Comparison of ENCODE assay signal across 9 mouse cellular contexts in the genomic region with DNA sequence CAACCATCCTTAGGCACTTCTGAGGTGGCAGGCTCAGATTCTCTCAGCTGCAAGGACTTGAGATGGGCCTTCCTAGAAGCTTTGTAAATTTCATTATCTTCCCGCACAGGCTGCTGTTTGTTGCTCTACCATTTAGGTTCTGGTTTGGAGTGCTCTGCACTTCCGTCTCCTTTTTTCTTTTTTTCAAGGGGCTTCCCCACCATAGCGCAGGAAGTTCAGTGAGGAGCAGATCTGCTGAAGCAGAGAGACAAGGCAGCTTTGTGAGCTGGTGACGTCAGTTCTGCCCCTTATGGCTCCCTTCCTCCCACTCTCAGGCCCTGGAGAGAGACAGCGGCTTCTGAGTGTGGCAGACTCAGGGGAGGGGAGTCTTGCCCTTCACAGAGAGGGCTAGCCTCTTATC. TPM values are rescaled to one million over a fixed set of nuclear protein-coding genes. Genes with fewer than 3 reads are reported as not detected.
DNase-seq lines count a peak whose midpoint lies in the region; ATAC-seq and TF ChIP-seq lines count a peak whose summit lies in the region.
"Had no signal": no experiment of that assay in that cellular context is flagged by ENCODE, and none has a peak within 500 bp of the region (broad histone marks: within the 10 kb centered on the region; RNA-seq: fewer than 3 reads in every experiment).

No protein-coding gene starts in this region.

- peaks cover 46% of the 10 kb centered on the region for H3K27me3 ChIP-seq in lung, embryonic 15.5 days
- H3K27me3 ChIP-seq in lung, postnatal 0 days (replicated peaks; ENCODE audit: insufficient read depth, low read length): peaks cover 26% of the 10 kb centered on the region
- no peaks in the 10 kb centered on the region for H3K27me3 ChIP-seq in thymus, adult 2 months (ENCODE audit: control insufficient read depth, insufficient read depth, low read length)

- no peak for TF ChIP-seq EP300 in lung, postnatal 0 days (IDR thresholded peaks at IDR 0.05)

- H3K4me1 ChIP-seq in lung, embryonic 15.5 days: peaks cover 10% of the 10 kb centered on the region
- H3K4me1 ChIP-seq in lung, adult 2 months (ENCODE audit: control insufficient read depth, insufficient read depth, low read length): peaks cover 3% of the 10 kb centered on the region; the same call in 1 of the 2 replicates
- peaks cover 38% of the 10 kb centered on the region for H3K4me1 ChIP-seq in bone marrow macrophage, adult 2 months (ENCODE audit: control insufficient read depth, insufficient read depth, low read length)
- 0 out of 2 replicates have a peak, but pooled peaks cover 6% of the 10 kb centered on the region for H3K4me1 ChIP-seq in lung, postnatal 0 days (ENCODE audit: insufficient read depth, low read depth, low read length)
- peaks cover 49% of the 10 kb centered on the region for H3K4me1 ChIP-seq in thymus, adult 2 months (replicated peaks; ENCODE audit: control insufficient read depth, insufficient read depth, low read length)

- no peaks in the 10 kb centered on the region for H3K9me3 ChIP-seq in lung, embryonic 15.5 days
- no peaks in the 10 kb centered on the region for H3K9me3 ChIP-seq in lung, postnatal 0 days (ENCODE audit: low read length)

- H3K27ac ChIP-seq in lung, embryonic 15.5 days: no peak overlapping the region
- peak overlapping the region; percentile 54 for H3K27ac ChIP-seq in bone marrow macrophage, adult 2 months (ENCODE audit: insufficient read depth, low read depth, low read length)
- no peak overlapping the region for H3K27ac ChIP-seq in lung, postnatal 0 days (ENCODE audit: low read length)
- peak overlapping the region; percentile 76 for H3K27ac ChIP-seq in thymus, adult 2 months (ENCODE audit: control insufficient read depth, insufficient read depth, low read length)
- H3K27ac ChIP-seq: heart, adult 2 months had no signal

- WGBS in lung, embryonic 15.5 days: 14% methylated on average over 5 of the region's 5 CpGs
- WGBS in lung, adult 2 months: 21% methylated on average over 5 of the region's 5 CpGs
- 20% methylated on average over 5 of the region's 5 CpGs for WGBS in lung, postnatal 0 days
- WGBS in thymus, adult 2 months: 6% methylated on average over 5 of the region's 5 CpGs

- no peak overlapping the region for H3K4me3 ChIP-seq in lung, embryonic 15.5 days
- H3K4me3 ChIP-seq in lung, adult 2 months (replicated peaks; ENCODE audit: extremely low read depth, low read depth, low read length): no peak overlapping the region
- H3K4me3 ChIP-seq in bone marrow macrophage, adult 2 months (ENCODE audit: insufficient read depth, low read length): peak overlapping the region; percentile 15; the same call in 1 of the 2 replicates
- H3K4me3 ChIP-seq in lung, postnatal 0 days (ENCODE audit: low read depth, low read length): no peak overlapping the region
- H3K4me3 ChIP-seq in thymus, adult 2 months (ENCODE audit: control insufficient read depth, insufficient read depth, low read length): peak overlapping the region; percentile 21
- H3K4me3 ChIP-seq: heart, adult 2 months had no signal

- no peaks in the 10 kb centered on the region for H3K36me3 ChIP-seq in lung, embryonic 15.5 days
- no peaks in the 10 kb centered on the region for H3K36me3 ChIP-seq in lung, postnatal 0 days (ENCODE audit: insufficient read depth, low read length)
- H3K36me3 ChIP-seq in thymus, adult 2 months (ENCODE audit: control insufficient read depth, insufficient read depth, low read length): no peaks in the 10 kb centered on the region

- peak; percentile 29; the same call in 1 of the 2 replicates for ATAC-seq in lung, embryonic 15.5 days (ENCODE audit: borderline replicate concordance, extremely low read depth, low FRiP score, low TSS enrichment)
- ATAC-seq in lung, postnatal 0 days: peak; percentile 30; the same call in 1 of the 2 replicates

- no peak for DNase-seq in lung, adult 2 months
- DNase-seq in lung, postnatal 0 days (ENCODE audit: low spot score): peak; percentile 40
- peak; percentile 81 for DNase-seq in thymus, adult 2 months
- DNase-seq in cerebellum, postnatal 25 days: no peak
- no peak for DNase-seq in frontal cortex, postnatal 14 days (ENCODE audit: low spot score in 2 of 2)
- no peak for DNase-seq in layer of hippocampus, adult 8-10 months (ENCODE audit: low spot score in 2 of 2)

- H3K4me2 ChIP-seq in lung, embryonic 15.5 days: no peak overlapping the region
- no peak overlapping the region for H3K4me2 ChIP-seq in lung, postnatal 0 days (replicated peaks; ENCODE audit: low read depth, low read length)

- TF ChIP-seq POLR2A in lung, adult 2 months (IDR thresholded peaks at IDR 0.05; ENCODE audit: borderline replicate concordance, extremely low read depth, low read depth, low read length): no peak
- no peak for TF ChIP-seq POLR2A in bone marrow macrophage, adult 2 months (IDR thresholded peaks at IDR 0.05; ENCODE audit: borderline replicate concordance, low read depth, low read length)
- no peak for TF ChIP-seq POLR2A in thymus, adult 2 months (IDR thresholded peaks at IDR 0.05; ENCODE audit: control insufficient read depth, extremely low read depth, insufficient read depth, low read length, poor library complexity)

- no peak overlapping the region for H3K9ac ChIP-seq in lung, embryonic 15.5 days
- no peak overlapping the region for H3K9ac ChIP-seq in lung, postnatal 0 days (replicated peaks; ENCODE audit: low read depth)

- TF ChIP-seq CTCF in lung, adult 2 months (IDR thresholded peaks at IDR 0.05; ENCODE audit: insufficient read depth, low read length): no peak
- no peak for TF ChIP-seq CTCF in bone marrow macrophage, adult 2 months (IDR thresholded peaks at IDR 0.05; ENCODE audit: low read depth, low read length)
- no peak for TF ChIP-seq CTCF in lung, postnatal 0 days (IDR thresholded peaks at IDR 0.05)
- no peak for TF ChIP-seq CTCF in thymus, adult 2 months (IDR thresholded peaks at IDR 0.05; ENCODE audit: borderline replicate concordance, control insufficient read depth, extremely low read depth, insufficient read depth, low read length, poor library complexity)

RNA-seq across cellular contexts. Expression of gene Galnt6, which starts 3.4 kb away (rescaled TPM):
- polyA plus RNA-seq in lung, embryonic 15.5 days (2015; fragmentation: Nextera tagmentation; extraction: Ambion mirVana): 0.53 and 0.61 TPM in 2 replicates
- 3.8 and 4.0 TPM in 2 replicates for polyA plus RNA-seq in lung, adult 2 months (2012; rRNA removed)
- 11.5 and 14.9 TPM in 2 replicates for polyA plus RNA-seq in bone marrow macrophage, adult 2 months (2012; ENCODE audit: insufficient read depth, insufficient read length, missing spikeins)
- 1.2 TPM in 2 replicates for polyA plus RNA-seq in lung, postnatal 0 days (2015; fragmentation: Nextera tagmentation; extraction: Ambion mirVana)
- 34.7 and 39.4 TPM in 2 replicates for polyA plus RNA-seq in thymus, adult 2 months (2012; rRNA removed)
- 10 to 100 TPM in 2 of 4 experiments, 1 to 10 TPM in 2; 8.8 to 14.4 (median 11.5) TPM for total RNA-seq in layer of hippocampus, adult 8-10 months (2022)

RNA-seq across cellular contexts. Expression of gene Slc4a8, which starts 29.0 kb away (rescaled TPM):
- 2.0 and 2.1 TPM in 2 replicates for polyA plus RNA-seq in lung, embryonic 15.5 days (2015; fragmentation: Nextera tagmentation; extraction: Ambion mirVana)
- polyA plus RNA-seq in lung, adult 2 months (2012; rRNA removed): 4.3 and 4.4 TPM in 2 replicates
- polyA plus RNA-seq in bone marrow macrophage, adult 2 months (2012; ENCODE audit: insufficient read depth, insufficient read length, missing spikeins): 0.85 TPM in 1 of 2 replicates, not detected in the other
- polyA plus RNA-seq in lung, postnatal 0 days (2015; fragmentation: Nextera tagmentation; extraction: Ambion mirVana): 3.9 and 5.5 TPM in 2 replicates
- 11.5 and 11.9 TPM in 2 replicates for polyA plus RNA-seq in thymus, adult 2 months (2012; rRNA removed)
- 10 to 100 TPM; 67.0 to 90.0 (median 75.9) TPM for total RNA-seq in layer of hippocampus, adult 8-10 months (2022)

RNA-seq across cellular contexts. Expression of gene Cela1, which starts 44.9 kb away (rescaled TPM):
- 2.5 and 2.9 TPM in 2 replicates for polyA plus RNA-seq in lung, embryonic 15.5 days (2015; fragmentation: Nextera tagmentation; extraction: Ambion mirVana)
- 4.7 and 17.3 TPM in 2 replicates for polyA plus RNA-seq in lung, adult 2 months (2012; rRNA removed)
- 4.9 and 5.1 TPM in 2 replicates for polyA plus RNA-seq in bone marrow macrophage, adult 2 months (2012; ENCODE audit: insufficient read depth, insufficient read length, missing spikeins)
- polyA plus RNA-seq in lung, postnatal 0 days (2015; fragmentation: Nextera tagmentation; extraction: Ambion mirVana): 5.0 and 11.4 TPM in 2 replicates
- polyA plus RNA-seq in thymus, adult 2 months (2012; rRNA removed): 10.4 and 11.7 TPM in 2 replicates
- total RNA-seq in layer of hippocampus, adult 8-10 months (2022): 1 to 10 TPM in 3 of 4 experiments, under 1 TPM in 1; 0.68 to 7.5 (median 5.7) TPM

Comparison
In these comparisons a context has a peak if more than half of its experiments do, and no peak if none do; other contexts are left out.
1. DNase-seq: peak in lung, postnatal 0 days (single experiment) and thymus, adult 2 months (single experiment); none in lung, adult 2 months (single experiment), cerebellum, postnatal 25 days (0 of 2), frontal cortex, postnatal 14 days (0 of 2) and layer of hippocampus, adult 8-10 months (0 of 2).
2. H3K27ac ChIP-seq: peak in bone marrow macrophage, adult 2 months (single experiment) and thymus, adult 2 months (single experiment); none in lung, embryonic 15.5 days (single experiment) and lung, postnatal 0 days (single experiment).
3. H3K4me3 ChIP-seq: peak in bone marrow macrophage, adult 2 months (single experiment) and thymus, adult 2 months (single experiment); none in lung, embryonic 15.5 days (single experiment), lung, adult 2 months (single experiment) and lung, postnatal 0 days (single experiment).